Mouse (Mus musculus): ENCODE data around the gene Oxsr1.

Oxsr1 gene

DNA sequence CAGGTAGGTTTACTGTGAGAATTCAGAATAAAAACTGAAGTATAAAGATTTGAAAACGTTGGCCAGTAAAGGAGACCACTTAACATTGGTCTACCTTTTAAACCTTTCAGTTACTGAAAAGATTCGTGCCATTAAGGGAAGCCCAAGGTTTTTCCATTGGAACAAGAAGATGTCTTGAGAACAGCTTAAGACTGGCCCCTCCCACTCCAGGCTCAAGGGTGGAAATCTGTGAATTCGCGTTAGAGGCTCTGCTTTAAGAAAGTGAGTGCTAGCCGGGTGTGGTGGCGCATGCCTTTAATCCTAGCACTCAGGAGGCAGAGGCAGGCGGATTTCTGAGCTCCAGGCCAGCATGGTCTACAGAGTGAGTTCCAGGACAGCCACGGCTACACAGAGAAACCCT, 109.2 kb downstream of the Oxsr1 start:
- DNase-seq, result no peak

DNA sequence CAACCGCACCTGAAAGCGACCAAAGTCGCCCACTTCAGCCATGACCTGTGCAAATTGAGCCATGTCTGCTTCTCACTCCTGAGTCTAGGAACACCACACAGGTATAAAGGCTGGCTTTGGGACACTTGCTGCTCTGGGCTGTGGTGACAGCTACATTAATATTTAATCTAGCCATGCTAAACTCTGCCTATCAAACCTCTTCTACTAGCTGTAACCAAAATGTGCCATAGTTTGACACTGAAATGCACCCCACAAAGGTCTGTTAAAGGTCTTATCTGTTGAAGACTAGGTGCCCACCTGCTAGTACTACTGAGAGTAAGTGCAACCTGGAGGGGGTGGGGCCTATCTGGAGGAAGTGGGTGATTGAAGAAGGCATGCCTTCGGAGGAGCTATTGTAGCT, 113.2 kb downstream of the Oxsr1 start, which contains the start of gene Slc22a13:
Gene Slc22a13, minus strand, starts transcription at position 101 of the 400 bp plus-strand sequence.
- DNase-seq, result no peak

DNA sequence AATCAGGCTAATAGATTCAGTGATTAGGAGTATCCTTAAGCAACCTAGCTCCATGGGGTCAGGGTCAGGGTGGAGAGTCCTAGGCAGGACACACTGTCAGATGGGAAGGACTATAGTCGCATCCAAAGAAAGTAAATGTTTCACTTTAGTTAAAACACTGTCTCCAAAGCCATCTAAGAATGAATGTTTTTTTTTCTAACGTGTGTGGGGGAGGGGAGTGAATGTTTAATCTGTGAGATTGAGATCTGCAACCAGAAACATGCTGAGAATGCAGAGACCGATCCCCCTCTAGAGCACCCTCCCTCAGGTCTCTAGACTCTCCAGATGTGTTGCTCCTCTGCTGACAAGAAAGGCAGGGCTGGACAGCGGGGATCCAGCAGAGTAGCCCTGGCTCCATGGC, 115.1 kb downstream of the Oxsr1 start:
- no peak for DNase-seq

- no peak for DNase-seq
Observed at GRCm38 (mm10) chr9:119206666-119207065, 115.6 kb downstream of the Oxsr1 start.

GRCm38 (mm10) chr9:119205756-119206155, 116.5 kb downstream of the Oxsr1 start:
- DNase-seq, result no peak

DNA sequence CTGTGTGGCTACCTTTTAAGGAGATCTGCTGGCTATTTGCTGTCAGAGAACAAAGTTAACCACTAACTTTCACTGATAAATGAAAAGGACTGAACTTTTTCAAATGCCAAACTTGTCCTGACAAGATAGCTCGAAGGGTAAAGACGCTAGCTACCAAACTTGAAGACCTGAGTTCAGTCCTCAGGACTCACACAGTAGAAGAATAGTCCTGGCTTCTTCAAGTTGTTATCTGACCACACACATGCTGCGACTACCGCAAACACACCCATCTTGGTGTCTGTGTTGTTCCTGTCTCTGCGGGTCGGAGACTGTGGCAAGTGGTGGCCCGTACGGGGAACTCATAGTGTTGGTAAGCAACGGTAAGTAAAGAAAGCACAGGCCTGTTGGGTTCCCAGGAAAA, 118.6 kb downstream of the Oxsr1 start:
- DNase-seq, result no peak

- DNase-seq, result no peak
Observed at GRCm38 (mm10) chr9:119201653-119202052, 120.6 kb downstream of the Oxsr1 start.

DNA sequence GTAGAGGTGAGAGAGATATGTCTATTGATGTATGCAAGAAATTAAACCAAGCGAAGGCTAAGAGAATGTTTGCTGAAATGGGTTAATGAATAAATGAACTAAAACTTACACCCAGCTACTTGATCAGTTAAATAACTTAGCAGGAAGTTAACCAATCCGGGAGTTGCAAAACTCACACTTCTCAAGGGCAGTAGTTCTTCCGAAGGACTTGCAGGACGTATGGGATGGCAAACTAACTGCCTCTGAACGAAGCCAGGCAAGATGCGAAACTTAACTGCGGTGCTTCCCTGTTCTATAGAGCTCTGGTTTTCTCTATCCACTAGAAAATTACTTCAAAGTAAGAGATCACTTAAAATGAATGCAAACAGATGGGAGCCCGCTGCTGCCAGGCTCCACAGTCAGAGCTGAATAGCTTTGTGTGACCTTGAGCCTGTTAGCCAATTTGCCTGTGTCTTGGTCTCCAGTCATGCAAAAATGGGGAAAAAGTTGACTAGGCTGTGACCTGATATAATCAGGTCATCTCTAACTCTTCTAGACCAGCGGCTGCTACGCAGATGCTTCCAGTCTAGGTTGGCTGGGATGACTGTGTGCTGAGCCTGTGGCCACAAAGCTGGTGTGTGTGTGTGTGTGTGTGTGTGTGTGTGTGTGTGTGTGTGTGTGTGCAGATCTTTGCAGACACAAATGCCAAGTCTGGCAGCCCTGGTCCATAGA, 122.9 kb downstream of the Oxsr1 start:
- DNase-seq, result peak; percentile 14

DNA sequence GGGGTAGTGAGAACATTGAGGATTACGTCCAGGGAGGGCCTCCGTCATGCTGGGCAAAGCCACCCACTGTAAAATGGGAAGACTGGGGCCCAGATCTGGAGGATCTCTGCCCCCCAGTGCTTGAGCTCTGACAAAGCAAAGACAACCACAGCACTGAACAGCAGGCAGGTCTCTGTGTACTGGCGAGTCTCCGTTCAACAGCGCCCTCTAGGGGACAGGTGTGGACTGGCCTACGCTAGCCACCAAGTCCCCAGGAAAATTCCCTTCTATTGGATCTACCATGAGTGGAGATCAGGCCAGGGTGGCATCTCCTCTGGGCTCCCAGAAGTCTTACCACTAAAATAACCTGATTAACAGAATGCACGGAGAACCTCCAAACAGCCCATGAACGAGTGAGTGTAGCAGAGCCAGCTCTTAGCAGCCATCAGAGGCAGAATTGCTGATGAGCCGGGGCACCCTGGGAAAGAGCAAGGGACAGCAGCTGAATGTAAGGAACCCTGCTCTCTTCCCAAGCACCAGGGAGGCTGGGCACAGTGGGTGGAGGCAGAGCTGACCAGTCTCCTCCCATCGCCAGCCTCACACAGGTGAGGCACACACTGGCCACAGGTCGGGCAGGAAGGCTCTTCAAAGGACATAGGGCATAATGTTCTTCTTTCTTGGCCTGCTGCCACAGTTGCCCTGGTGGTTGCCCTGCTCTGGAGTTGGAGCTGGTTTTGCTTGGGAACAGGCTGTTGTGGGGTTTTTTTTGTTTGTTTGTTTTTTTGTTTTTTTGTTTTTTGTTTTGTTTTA, 129.8 kb downstream of the Oxsr1 start:
- peak; percentile 71 for DNase-seq
